Mouse (Mus musculus): ENCODE measurements around the gene Eml2. TPM values are rescaled to one million over a fixed set of nuclear protein-coding genes. Genes with fewer than 3 reads are reported as not detected.
A peak's percentile ranks its signal among the peaks of the same experiment; 100 is the strongest.
"Not testable (repeated sequence)": the region's sequence is repeated elsewhere in the genome, so short reads cannot be mapped to it uniquely, and the experiment has no call there.

The Eml2 gene
- polyA plus RNA-seq, 1 experiment, result 56.3 TPM

GRCm38 (mm10) chr7:19147497-19148045 is 28.6 kb upstream of the Eml2 start:
- Histone ChIP-seq H3K4me1 (peaks cover 58% of the 10 kb centered on the region), H3K27me3 (replicated peaks) (no peaks in the 10 kb centered on the region), H3K9me3 (no peaks in the 10 kb centered on the region), H3K36me3 (replicated peaks; ENCODE audit: low read length) (peaks cover 48% of the 10 kb centered on the region), H3K4me3 (replicated peaks) (no peak overlapping the region)
- TF ChIP-seq GATA1 (IDR thresholded peaks at IDR 0.05; ENCODE audit: borderline replicate concordance, low read length) (no peak), FLI1 (IDR thresholded peaks at IDR 0.05; ENCODE audit: low read length) (no peak)

- H3K4me1 ChIP-seq, result peaks cover 50% of the 10 kb centered on the region
These were observed 27.9 kb upstream of the Eml2 start for GRCm38 (mm10) chr7:19148180-19148874.

GRCm38 (mm10) chr7:19148875-19149541 is 27.2 kb upstream of the Eml2 start, which contains the start of gene Qpctl:
Qpctl (minus strand) TSS chr7:19149291.
- Histone ChIP-seq H3K9me3 (no peaks in the 10 kb centered on the region), H3K4me3 (replicated peaks) (peak within 1 kb of the TSS; percentile 96), H3K4me1 (peaks cover 49% of the 10 kb centered on the region), H3K36me3 (replicated peaks; ENCODE audit: low read length) (peaks cover 54% of the 10 kb centered on the region), H3K27me3 (replicated peaks) (no peaks in the 10 kb centered on the region)
- TF ChIP-seq FLI1 (IDR thresholded peaks at IDR 0.05; ENCODE audit: low read length) (no peak), GATA1 (IDR thresholded peaks at IDR 0.05; ENCODE audit: borderline replicate concordance, low read length) (0 out of 3 replicates have a peak, but pooled peaks have one; percentile 20)

More at GRCm38 (mm10) chr7:19148180-19148874, 27.9 kb upstream of the Eml2 start:
- Histone ChIP-seq H3K27me3 (replicated peaks) (no peaks in the 10 kb centered on the region), H3K4me3 (replicated peaks) (peak overlapping the region; percentile 96), H3K36me3 (replicated peaks; ENCODE audit: low read length) (peaks cover 49% of the 10 kb centered on the region), H3K9me3 (no peaks in the 10 kb centered on the region)
- no peak for TF ChIP-seq GATA1 (IDR thresholded peaks at IDR 0.05; ENCODE audit: borderline replicate concordance, low read length)
- no peak for TF ChIP-seq FLI1 (IDR thresholded peaks at IDR 0.05; ENCODE audit: low read length)

- Histone ChIP-seq H3K4me3 (replicated peaks) (peak within 1 kb of the TSS; percentile 96), H3K36me3 (replicated peaks; ENCODE audit: low read length) (peaks cover 58% of the 10 kb centered on the region), H3K4me1 (peaks cover 49% of the 10 kb centered on the region), H3K27me3 (replicated peaks) (no peaks in the 10 kb centered on the region), H3K9me3 (no peaks in the 10 kb centered on the region)
- no peak for TF ChIP-seq GATA1 (IDR thresholded peaks at IDR 0.05; ENCODE audit: borderline replicate concordance, low read length)
- TF ChIP-seq FLI1 (IDR thresholded peaks at IDR 0.05; ENCODE audit: low read length), result no peak
These were observed 26.6 kb upstream of the Eml2 start, which contains the start of gene Snrpd2 for GRCm38 (mm10) chr7:19149626-19150025. Snrpd2 (plus strand) TSS chr7:19149722.

- Histone ChIP-seq H3K4me1 (peaks cover 49% of the 10 kb centered on the region), H3K4me3 (replicated peaks) (peak overlapping the region; percentile 96), H3K36me3 (replicated peaks; ENCODE audit: low read length) (peaks cover 60% of the 10 kb centered on the region)
- not testable (repeated sequence) for H3K27me3 ChIP-seq (replicated peaks); H3K9me3 ChIP-seq
These were observed 25.1 kb upstream of the Eml2 start for GRCm38 (mm10) chr7:19151121-19151520.

GRCm38 (mm10) chr7:19154796-19155195 is 21.4 kb upstream of the Eml2 start:
- no peak for TF ChIP-seq FLI1 (IDR thresholded peaks at IDR 0.05; ENCODE audit: low read length)
- no peak for TF ChIP-seq GATA1 (IDR thresholded peaks at IDR 0.05; ENCODE audit: borderline replicate concordance, low read length)
- H3K9me3 ChIP-seq, result no peaks in the 10 kb centered on the region
- H3K36me3 ChIP-seq (replicated peaks; ENCODE audit: low read length), result peaks cover 61% of the 10 kb centered on the region
- H3K27me3 ChIP-seq (replicated peaks), result peaks cover 11% of the 10 kb centered on the region
- H3K4me3 ChIP-seq (replicated peaks), result no peak overlapping the region
- peaks cover 43% of the 10 kb centered on the region for H3K4me1 ChIP-seq

GRCm38 (mm10) chr7:19155825-19156475 is 20.3 kb upstream of the Eml2 start:
- Histone ChIP-seq H3K9me3 (no peaks in the 10 kb centered on the region), H3K36me3 (replicated peaks; ENCODE audit: low read length) (peaks cover 61% of the 10 kb centered on the region), H3K27me3 (replicated peaks) (peaks cover 20% of the 10 kb centered on the region), H3K4me1 (peaks cover 44% of the 10 kb centered on the region), H3K4me3 (replicated peaks) (no peak overlapping the region)
- TF ChIP-seq FLI1 (IDR thresholded peaks at IDR 0.05; ENCODE audit: low read length) (no peak), GATA1 (IDR thresholded peaks at IDR 0.05; ENCODE audit: borderline replicate concordance, low read length) (no peak)

- Histone ChIP-seq H3K4me1 (peaks cover 35% of the 10 kb centered on the region), H3K27me3 (replicated peaks) (peaks cover 30% of the 10 kb centered on the region), H3K9me3 (no peaks in the 10 kb centered on the region), H3K36me3 (replicated peaks; ENCODE audit: low read length) (peaks cover 49% of the 10 kb centered on the region), H3K4me3 (replicated peaks) (peak overlapping the region; percentile 77)
- TF ChIP-seq FLI1 (IDR thresholded peaks at IDR 0.05; ENCODE audit: low read length), result no peak
- TF ChIP-seq GATA1 (IDR thresholded peaks at IDR 0.05; ENCODE audit: borderline replicate concordance, low read length), result no peak
These were observed 18.9 kb upstream of the Eml2 start for GRCm38 (mm10) chr7:19157160-19157800.

GRCm38 (mm10) chr7:19158601-19159000 is 17.6 kb upstream of the Eml2 start:
- Histone ChIP-seq H3K27me3 (replicated peaks) (peaks cover 43% of the 10 kb centered on the region), H3K36me3 (replicated peaks; ENCODE audit: low read length) (peaks cover 37% of the 10 kb centered on the region), H3K4me3 (replicated peaks) (no peak overlapping the region), H3K9me3 (no peaks in the 10 kb centered on the region), H3K4me1 (peaks cover 36% of the 10 kb centered on the region)
- no peak for TF ChIP-seq GATA1 (IDR thresholded peaks at IDR 0.05; ENCODE audit: borderline replicate concordance, low read length)

All from megakaryocyte, embryonic 14.5 days (primary cell).